Mouse (Mus musculus): Measurements from ENCODE around the gene Wnt5b.

Wnt5b gene

GRCm38 (mm10) chr6:119543803-119544517 lies at the start of gene Wnt5b:
TSS of gene Wnt5b (minus strand) at chr6:119544347.
- DNase-seq: peak; percentile 62

GRCm38 (mm10) chr6:119590872-119591271 lies 46.7 kb upstream of the Wnt5b start:
- DNase-seq: no peak

- no peak for DNase-seq
These were observed 43.8 kb upstream of the Wnt5b start for GRCm38 (mm10) chr6:119587897-119588296.

GRCm38 (mm10) chr6:119587454-119587853 lies 43.3 kb upstream of the Wnt5b start:
- no peak for DNase-seq

GRCm38 (mm10) chr6:119585652-119586375 lies 41.7 kb upstream of the Wnt5b start:
- peak; percentile 80 for DNase-seq

GRCm38 (mm10) chr6:119584061-119584460 lies 39.9 kb upstream of the Wnt5b start:
- no peak for DNase-seq

- no peak for DNase-seq
These were observed 39.0 kb upstream of the Wnt5b start for GRCm38 (mm10) chr6:119583165-119583564.

- DNase-seq: no peak
These were observed 32.6 kb upstream of the Wnt5b start for GRCm38 (mm10) chr6:119576706-119577105.

- DNase-seq: no peak
These were observed 31.2 kb upstream of the Wnt5b start for GRCm38 (mm10) chr6:119575331-119575730.

GRCm38 (mm10) chr6:119572296-119572695 lies 28.1 kb upstream of the Wnt5b start:
- no peak for DNase-seq

- no peak for DNase-seq
These were observed 26.6 kb upstream of the Wnt5b start for GRCm38 (mm10) chr6:119570797-119571196.

- no peak for DNase-seq
These were observed 24.2 kb upstream of the Wnt5b start for GRCm38 (mm10) chr6:119568339-119568738.

- DNase-seq: no peak
These were observed 21.6 kb upstream of the Wnt5b start for GRCm38 (mm10) chr6:119565451-119566379.

- no peak for DNase-seq
These were observed 18.4 kb upstream of the Wnt5b start for GRCm38 (mm10) chr6:119562558-119562957.

- no peak for DNase-seq
These were observed 14.7 kb upstream of the Wnt5b start for GRCm38 (mm10) chr6:119558855-119559254.

GRCm38 (mm10) chr6:119554439-119554838 lies 10.3 kb upstream of the Wnt5b start:
- DNase-seq: no peak

GRCm38 (mm10) chr6:119544518-119544864 lies 344 bp upstream of the Wnt5b start:
- no peak for DNase-seq

- DNase-seq: peak; percentile 54
These were observed 718 bp downstream of the Wnt5b start for GRCm38 (mm10) chr6:119543456-119543802.

- DNase-seq: peak; percentile 41
These were observed 8.3 kb downstream of the Wnt5b start for GRCm38 (mm10) chr6:119535867-119536266.

GRCm38 (mm10) chr6:119533170-119533709 lies 10.9 kb downstream of the Wnt5b start:
- DNase-seq: no peak

- DNase-seq: no peak
These were observed 14.5 kb downstream of the Wnt5b start for GRCm38 (mm10) chr6:119529659-119530058.

GRCm38 (mm10) chr6:119526498-119526897 lies 17.6 kb downstream of the Wnt5b start:
- no peak for DNase-seq

GRCm38 (mm10) chr6:119521931-119522391 lies 22.2 kb downstream of the Wnt5b start:
- DNase-seq: no peak

Measured in retina, postnatal 1 day (tissue).